Mouse (Mus musculus) heart, postnatal 0 days (tissue): ENCODE results near the gene Tenm3.

Experiments used
- CTCF ChIP-seq: IDR thresholded peaks from 2 replicates; pipeline ENCODE4 v1.5.1; 2016; ENCODE audit warnings: antibody characterized with exemption, control low read depth, low read depth
- EP300 ChIP-seq: IDR thresholded peaks from 2 replicates; pipeline ENCODE4 v1.6.1; 2016; ENCODE audit warnings: antibody characterized with exemption, low read depth

DNA sequence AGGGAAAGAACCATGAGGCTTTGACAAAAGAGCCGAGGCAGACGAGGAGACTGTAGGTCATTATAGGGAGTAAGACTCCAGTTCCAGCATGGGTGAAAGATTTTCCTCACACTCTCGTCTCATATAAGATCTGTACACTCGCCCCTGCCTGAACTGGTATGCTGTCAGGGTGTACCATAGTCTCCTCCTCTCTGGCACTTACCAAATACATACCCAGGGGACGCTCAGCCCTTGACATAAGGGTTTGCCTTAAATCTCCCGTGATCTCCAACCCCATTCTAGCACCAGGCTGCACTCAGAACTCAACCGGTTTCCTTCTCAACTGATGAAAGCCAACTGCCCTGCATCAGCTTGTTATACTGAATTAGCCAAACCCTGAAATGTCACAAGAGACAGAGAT, 121.4 kb downstream of the Tenm3 start:
- TF ChIP-seq CTCF (no peak), EP300 (no peak)
